Mouse (Mus musculus) gastrocnemius, adult 18-20 months (tissue): Measurements from ENCODE around the gene Tmem178. TPM values are rescaled to one million over a fixed set of nuclear protein-coding genes. Genes with fewer than 3 reads are reported as not detected.

Experiments used
- DNase-seq: peaks from one replicate; pipeline ENCODE4 v3.0.0; 2021; ENCODE audit warnings: low spot score
- total RNA-seq, 2 experiments: library from RNA; stranded (reverse); gene quantifications; 2 replicates each; pipeline ENCODE4 v1.2.3; 2021

The Tmem178 gene
- total RNA-seq, 2 experiments from 2014 or later: 0.30 to 0.47 TPM

GRCm38 (mm10) chr17:81045525-81046150 is 101.2 kb downstream of the Tmem178 start:
- DNase-seq: peak; percentile 25

GRCm38 (mm10) chr17:81047930-81048564 is 103.6 kb downstream of the Tmem178 start:
- DNase-seq: no peak

Other genes with a start within 250 kb of the Tmem178 start
- 10 to 100 TPM; 11.8 to 14.9 TPM for gene Map4k3, start 216.1 kb upstream of the Tmem178 start, total RNA-seq
- 1 to 10 TPM; 2.1 to 2.6 TPM for gene Thumpd2, start 120.5 kb downstream of the Tmem178 start, total RNA-seq